Mouse (Mus musculus): Measurements from ENCODE around the gene Nacc1. TPM values are rescaled to one million over a fixed set of nuclear protein-coding genes. Genes with fewer than 3 reads are reported as not detected.

Gene Nacc1
- total RNA-seq, 2 experiments from 2014 or later: 27.3 to 30.1 TPM

- intact Hi-C loops (cut with DNase I): no loop called here
- no peak for DNase-seq
Measured at GRCm38 (mm10) chr8:84668731-84669485, 18.8 kb downstream of the Nacc1 start.

GRCm38 (mm10) chr8:84668081-84668480 lies 19.6 kb downstream of the Nacc1 start:
- no peak for DNase-seq
- intact Hi-C loops (cut with DNase I): no loop called here

DNA sequence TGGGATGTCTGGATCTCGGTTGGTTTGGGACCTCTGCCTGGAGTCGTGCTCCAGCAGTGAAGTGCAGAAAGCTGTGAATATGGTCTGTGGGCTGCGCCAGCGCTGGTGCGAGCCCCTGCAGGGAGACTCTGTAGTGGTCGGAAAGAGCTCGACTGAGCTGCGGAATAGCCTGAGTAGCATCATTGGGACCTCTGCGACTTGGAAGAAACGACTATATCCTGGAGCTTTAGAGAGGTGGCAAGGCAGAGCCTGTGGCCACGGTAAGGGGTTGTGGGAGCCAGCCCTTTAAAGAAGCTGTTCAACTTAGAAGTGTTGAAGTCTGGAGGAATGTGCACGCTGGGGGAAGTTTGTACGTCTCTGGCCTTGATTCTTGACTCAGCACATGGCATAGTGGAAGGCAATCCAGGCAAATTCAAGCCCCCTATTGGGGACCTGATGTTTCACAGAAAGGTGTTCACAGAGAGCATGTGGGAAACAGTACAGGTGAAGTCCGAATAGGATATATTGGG lies 22.2 kb downstream of the Nacc1 start:
- intact Hi-C loops (cut with DNase I): loop anchor here (2.0 kb wide), 2 partner anchors 21 to 33 kb away; partner anchors contain the start of genes Nacc1 and Trmt1
- DNase-seq: no peak

DNA sequence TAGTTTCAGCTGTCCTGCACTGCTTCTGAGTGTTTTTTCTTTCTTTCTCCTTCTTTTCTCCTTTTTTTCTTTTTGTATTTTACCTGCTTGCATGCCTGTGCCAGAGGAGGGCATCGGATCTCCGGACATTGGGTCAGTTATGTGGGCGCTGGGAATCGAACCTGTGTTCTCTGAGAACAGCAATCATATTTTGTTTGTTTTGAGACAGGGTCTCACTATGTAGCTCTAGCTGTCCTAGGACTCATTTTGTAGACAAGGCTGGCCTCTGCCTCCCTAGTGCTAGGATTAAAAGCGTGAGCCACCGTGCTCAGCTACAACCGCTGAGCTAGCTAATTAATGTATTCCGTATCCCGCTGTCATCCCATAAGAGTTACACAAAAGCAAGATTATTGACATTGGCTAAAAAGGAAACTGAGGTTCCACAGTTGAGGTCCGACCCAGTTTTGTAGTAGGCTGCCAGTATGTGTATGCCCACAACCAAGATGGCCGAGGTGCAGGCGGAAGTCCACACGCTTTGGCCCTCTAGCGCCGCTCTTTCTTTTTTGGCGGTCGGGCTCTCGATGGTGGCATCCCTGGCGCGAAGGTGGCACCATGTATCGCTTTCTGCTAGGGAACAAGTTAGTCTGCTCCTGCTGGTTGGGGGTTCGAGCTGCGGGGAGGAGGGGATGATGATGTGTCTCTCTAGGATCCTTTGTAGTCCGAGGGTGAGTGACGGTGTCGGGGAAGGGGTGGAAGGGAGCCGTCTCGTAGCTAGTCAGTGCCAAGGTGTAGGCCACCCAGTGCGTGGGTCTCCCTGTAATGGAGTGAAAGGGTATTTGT lies 22.9 kb downstream of the Nacc1 start:
- peak; percentile 73 to 79 for DNase-seq
- intact Hi-C loops (cut with DNase I): loop anchor here (2.0 to 5.0 kb wide), 4 partner anchors 22 to 462 kb away; partner anchors contain the start of genes Junb, Nacc1 and Trmt1

DNA sequence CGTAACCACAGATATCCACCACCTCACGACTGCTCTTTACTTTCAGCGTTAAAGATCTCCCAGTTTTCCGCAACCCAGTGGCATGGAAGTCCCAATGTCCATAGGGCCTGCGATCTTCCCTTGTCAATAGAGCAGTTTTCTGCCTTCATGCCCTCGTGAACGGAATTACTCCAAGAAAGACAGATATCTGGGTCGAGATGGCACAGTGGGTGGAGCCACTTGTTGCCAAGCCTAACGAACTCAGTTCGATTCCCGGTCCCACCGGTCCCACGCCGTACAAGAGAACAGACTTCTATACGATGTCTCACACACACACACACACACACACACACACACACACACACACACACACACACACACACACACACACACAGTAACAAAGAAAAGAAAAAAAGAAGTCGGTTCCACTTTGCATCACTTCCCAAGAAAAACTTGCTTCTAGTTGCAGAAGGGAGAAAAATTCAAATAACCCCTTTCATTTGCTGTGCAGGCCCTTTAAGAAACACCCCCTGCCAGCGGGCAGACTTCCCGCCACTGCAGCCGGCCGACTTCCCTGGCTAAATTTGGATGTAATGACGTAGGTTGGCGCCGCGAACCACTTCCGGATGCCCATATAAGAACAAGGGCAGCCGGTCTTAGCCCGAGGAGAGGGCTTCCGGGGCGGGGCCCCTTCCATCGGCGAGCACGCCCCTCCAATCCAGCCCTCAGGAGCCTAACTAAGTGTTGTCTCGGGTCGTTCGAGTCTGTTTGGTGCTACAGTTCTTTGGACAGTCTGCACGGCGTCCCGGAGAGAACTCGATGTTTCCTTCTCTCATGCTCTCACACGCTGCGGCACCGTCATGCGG lies 24.0 kb downstream of the Nacc1 start:
- DNase-seq: peak; percentile 98
- intact Hi-C loops (cut with DNase I): loop anchor here (2.0 to 5.0 kb wide), 4 partner anchors 23 to 461 kb away; partner anchors contain the start of genes Junb, Nacc1 and Trmt1

GRCm38 (mm10) chr8:84662581-84663065 lies 25.0 kb downstream of the Nacc1 start, which contains the start of gene Ier2:
TSS of gene Ier2 (minus strand) at chr8:84662852.
- DNase-seq: peak; percentile 96 to 98
- intact Hi-C loops (cut with DNase I): loop anchor here (5.0 kb wide), 2 partner anchors 315 to 460 kb away; partner anchors contain the start of gene Junb

- DNase-seq: peak in 1 of 2 experiments; percentile 60
- intact Hi-C loops (cut with DNase I): loop anchor here (5.0 kb wide), 2 partner anchors 315 to 460 kb away; partner anchors contain the start of gene Junb
Measured at GRCm38 (mm10) chr8:84661961-84662571, 25.6 kb downstream of the Nacc1 start.

DNA sequence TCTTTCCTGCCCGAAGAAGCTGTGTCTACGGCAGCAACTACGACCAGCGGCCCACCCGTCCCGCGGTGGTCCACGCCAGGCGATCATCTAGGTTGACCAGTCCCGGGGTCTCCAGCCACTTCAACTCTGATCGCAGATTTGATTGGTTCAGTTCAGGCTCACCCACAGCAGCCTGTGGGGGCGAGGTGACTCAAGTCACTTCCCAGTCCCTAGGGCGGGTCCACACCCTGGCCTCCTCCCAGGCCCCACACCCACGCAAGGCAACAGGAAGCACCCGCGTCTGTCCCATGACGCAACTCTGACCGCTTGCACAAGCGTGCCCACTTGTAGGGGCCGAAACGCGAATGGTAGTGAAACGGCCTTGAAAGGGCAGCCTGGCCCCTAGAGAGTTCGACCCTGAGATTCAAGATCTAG lies 26.2 kb downstream of the Nacc1 start:
- peak; percentile 92 to 93 for DNase-seq
- intact Hi-C loops (cut with DNase I): loop anchor here (5.0 kb wide), 2 partner anchors 316 to 459 kb away; partner anchors contain the start of gene Junb

DNA sequence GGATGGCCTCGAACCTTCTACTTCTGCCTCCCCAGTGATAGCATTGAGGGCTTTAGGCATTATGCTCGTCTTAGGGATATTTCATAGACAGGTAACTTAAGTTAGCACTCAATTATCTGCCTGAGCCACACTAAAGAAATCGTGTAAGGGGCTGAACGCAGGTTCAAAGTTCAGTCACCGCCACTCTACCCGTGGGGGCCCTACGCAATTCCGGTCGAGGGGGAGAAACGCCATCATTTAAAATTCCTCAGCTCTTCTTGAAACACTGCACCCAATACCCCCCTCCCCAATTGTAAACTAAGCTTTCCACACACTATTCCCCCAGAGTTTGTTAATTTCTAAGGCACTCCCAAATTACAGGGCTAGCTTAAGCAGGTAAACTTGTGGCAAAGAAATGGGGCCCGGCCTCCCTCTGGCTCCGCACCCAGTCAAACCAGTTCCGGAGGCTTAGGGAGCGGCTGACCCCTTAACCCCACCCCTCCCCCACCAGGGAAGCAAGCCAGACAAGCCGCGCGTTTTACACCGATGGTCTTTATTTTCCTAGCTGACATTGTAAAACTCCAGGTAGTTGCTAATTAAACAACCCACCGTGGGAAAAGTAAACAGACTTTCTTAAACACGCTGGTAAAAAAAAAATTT lies 26.7 kb downstream of the Nacc1 start:
- DNase-seq: peak; percentile 61 to 63
- intact Hi-C loops (cut with DNase I): loop anchor here (5.0 kb wide), 2 partner anchors 316 to 459 kb away; partner anchors contain the start of gene Junb

- DNase-seq: peak; percentile 72 to 79
- intact Hi-C loops (cut with DNase I): loop anchor here (5.0 kb wide), 2 partner anchors 317 to 458 kb away; partner anchors contain the start of gene Junb
Measured at GRCm38 (mm10) chr8:84659936-84660818, 27.5 kb downstream of the Nacc1 start.

GRCm38 (mm10) chr8:84658951-84659350 lies 28.7 kb downstream of the Nacc1 start:
- DNase-seq: no peak
- intact Hi-C loops (cut with DNase I): no loop called here

DNA sequence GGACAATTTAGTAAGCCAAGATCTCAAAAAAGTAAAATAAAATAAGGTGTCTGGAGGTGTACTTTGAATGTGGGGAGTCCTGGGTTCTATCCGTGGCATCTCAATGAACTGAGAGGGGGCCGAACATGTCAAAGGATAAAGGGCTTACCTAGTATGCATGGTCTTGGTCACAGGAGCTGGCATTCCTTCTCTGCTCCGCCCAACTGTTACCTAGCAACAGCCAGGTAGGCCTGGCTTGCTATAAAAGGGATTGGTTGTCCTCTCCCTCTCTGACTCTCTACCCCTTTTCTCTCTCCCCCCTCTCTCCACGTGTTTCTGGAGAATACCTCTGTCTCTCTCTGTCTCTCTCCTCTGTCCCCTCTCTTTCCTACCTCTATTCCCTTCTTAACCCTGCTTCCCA lies 30.0 kb downstream of the Nacc1 start:
- DNase-seq: no peak
- intact Hi-C loops (cut with DNase I): no loop called here

DNA sequence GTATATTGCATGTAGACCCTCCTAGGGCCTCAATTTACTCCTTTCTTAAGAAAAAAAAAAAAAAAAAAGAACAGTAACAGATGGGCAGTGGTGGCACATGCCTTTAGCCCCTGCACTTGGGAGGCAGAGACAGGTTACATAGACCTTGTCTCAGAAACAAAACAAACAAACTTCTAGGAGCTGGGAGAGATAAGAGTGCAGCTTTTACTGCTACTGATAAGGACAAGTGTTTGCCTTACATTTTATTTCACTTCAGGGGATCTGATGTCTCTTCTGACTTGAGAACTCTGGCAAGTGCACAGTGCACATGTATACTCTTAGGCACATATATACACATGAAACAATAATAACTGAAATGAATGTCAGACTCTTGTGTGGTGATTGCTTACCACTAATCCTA lies 30.5 kb downstream of the Nacc1 start:
- intact Hi-C loops (cut with DNase I): no loop called here
- no peak for DNase-seq

GRCm38 (mm10) chr8:84656641-84657126 lies 31.0 kb downstream of the Nacc1 start:
- peak; percentile 77 to 78 for DNase-seq
- intact Hi-C loops (cut with DNase I): loop anchor here (1.0 kb wide), 1 partner anchor 15 kb away; no protein-coding TSS in a partner anchor

- peak in 1 of 2 experiments; percentile 35 for DNase-seq
- intact Hi-C loops (cut with DNase I): loop anchor here (1.0 kb wide), 1 partner anchor 15 kb away; no protein-coding TSS in a partner anchor
Measured at GRCm38 (mm10) chr8:84656191-84656525, 31.5 kb downstream of the Nacc1 start.

DNA sequence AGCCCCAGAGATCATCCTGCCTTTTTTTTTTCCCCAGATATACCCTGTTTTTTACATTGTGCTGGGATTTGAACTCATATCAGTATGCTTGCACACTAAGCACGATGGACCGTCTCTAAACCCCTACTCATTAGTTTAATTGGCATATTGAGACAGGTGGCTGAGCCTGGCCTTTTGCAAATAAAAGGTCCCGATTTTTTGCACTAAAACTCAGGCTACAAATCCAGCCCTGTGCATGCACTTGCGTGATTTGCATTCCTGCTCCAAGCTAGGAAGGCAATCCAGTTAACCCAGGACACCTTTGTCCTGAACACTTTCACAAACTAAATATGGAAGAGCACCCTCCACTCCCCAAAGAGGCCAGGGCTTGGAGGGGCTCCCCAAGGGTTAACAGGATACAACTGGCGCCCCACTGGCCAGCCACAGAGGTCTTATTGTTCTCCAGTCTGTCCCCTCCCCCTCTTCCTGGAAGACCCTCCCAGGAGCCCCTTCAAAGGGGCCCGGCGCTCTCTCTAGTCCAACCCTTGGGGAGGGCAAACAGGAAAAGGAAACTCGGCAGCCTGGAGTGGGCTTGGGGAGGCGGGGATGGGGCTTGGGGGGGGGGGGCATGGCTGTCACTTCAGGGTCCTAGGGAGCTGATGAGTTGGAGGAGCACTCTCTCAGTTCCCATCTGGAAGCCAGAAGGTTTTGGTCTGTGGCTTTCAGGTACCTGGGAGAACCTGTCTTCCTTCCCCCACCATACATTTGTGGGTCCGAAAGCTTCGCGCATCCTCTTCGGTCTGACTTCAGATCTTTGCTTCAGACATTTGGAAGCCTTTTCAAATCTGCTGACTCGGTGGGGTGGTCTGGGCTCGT lies 32.1 kb downstream of the Nacc1 start:
- intact Hi-C loops (cut with DNase I): loop anchor here (1.0 kb wide), 1 partner anchor 14 kb away; no protein-coding TSS in a partner anchor
- no peak for DNase-seq

Data from heart, postnatal 36 days (tissue).